Mouse (Mus musculus): ENCODE data around the gene Ccdc17. TPM values are rescaled to one million over a fixed set of nuclear protein-coding genes. Genes with fewer than 3 reads are reported as not detected.

Ccdc17 gene
- polyA plus RNA-seq (2015; fragmentation: Nextera tagmentation; extraction: Ambion mirVana): 4.7 and 4.8 TPM in 2 replicates

DNA sequence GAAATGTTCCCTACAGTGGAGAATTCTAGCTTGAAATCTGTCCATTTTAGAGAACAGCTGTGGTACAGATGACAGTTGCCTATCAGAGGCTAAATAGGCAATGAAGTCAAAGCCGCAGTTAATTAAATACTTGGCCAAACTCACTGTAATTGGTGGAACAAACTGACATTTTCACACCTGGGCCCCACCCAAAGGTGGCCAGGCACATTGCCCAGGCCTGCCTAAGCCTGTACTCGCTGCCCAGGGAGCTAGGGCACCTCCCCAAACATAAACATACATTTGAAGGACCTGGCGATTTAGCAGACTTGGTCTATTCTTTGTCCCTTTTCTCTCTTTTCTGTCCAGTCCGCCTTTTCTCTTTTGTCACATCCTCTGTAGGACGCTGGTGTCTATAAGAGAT, at the start of gene Ccdc17:
Gene Ccdc17, plus strand, starts transcription at position 276 of the 400 bp plus-strand sequence.

DNA sequence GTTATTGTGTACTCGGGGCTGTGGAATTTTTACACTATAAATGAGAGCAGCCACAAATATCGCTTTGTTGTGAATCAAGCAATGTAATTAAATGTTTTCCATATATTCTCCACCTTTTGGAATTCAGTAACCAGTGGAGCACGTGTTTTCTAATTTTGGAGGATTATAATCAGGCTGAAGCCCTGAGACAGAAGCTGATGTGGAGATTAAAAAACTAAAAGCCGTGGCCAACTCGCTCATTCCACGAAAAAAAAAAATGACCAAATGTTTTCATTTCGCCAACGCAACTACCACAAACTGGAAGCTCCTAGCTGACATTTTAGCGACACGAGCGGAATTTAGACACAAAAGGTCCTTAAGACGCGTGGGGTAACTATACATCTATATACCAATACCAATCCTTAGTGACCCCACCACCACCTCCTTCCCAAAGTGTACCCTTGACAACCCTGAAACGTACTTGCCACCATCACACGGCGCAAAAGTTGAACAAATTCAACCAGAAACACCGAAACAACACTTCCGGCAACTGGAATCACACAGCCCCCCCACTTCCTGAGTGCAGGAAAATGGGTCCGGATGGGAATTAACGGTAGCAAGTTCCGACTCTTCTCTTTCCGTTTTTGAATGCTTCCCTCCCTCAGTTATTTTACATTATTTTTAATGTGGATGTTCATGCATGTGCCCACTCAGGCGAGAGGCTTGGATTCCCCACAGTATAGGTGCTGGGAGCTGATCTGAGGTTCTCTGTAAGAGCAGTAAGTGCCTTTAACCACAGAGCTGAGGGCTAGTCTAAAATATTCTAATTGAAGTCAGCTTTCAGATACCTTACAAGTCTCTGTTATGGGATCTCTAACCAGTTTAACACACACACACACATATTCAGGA, 40.8 kb upstream of the Ccdc17 start, which contains the start of gene Tmem69:
Gene Tmem69, minus strand, starts transcription at position 524 of the 888 bp plus-strand sequence.

DNA sequence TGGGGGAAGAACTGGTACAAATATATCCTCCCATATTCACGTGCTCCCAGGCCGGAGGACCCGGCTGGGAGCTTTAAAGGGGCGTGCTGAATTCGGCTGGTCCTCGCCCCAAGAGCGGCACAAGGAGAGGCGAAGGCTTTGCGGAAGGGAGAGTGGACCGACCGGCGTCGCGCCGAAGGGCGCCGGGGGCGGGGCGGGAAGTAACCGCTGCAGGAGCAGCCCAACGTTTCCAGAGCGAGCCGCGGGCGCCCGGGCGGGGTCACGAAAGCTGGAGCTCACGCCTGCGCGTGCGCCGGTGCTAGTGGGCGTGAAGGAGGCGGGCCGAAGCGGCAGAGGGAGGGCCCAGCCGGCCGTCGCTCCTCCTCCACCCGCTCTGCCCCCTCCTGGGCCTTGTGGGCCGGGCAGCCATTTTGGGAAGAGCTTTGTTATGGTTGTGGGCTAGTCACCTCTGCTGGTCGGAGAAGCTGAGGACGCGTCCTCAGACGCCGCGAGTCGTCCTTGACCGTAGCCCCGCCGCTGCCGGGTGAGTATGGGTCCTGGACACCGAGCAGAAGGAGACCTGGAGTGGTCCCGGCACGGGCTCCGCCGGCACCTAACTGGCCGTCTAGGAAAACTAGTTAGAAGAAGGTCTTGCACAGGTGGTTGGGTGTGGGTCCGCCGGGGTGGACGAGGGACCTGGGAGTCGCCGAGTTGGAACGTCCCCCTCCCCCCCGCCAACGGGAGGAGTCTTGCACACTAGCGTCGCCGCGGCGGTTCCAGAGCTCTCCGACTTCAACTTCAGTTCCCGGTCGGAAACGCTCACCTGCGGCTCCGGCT, 38.9 kb upstream of the Ccdc17 start, which contains the start of gene Gpbp1l1:
Gene Gpbp1l1, plus strand, starts transcription at position 353 of the 816 bp plus-strand sequence.

DNA sequence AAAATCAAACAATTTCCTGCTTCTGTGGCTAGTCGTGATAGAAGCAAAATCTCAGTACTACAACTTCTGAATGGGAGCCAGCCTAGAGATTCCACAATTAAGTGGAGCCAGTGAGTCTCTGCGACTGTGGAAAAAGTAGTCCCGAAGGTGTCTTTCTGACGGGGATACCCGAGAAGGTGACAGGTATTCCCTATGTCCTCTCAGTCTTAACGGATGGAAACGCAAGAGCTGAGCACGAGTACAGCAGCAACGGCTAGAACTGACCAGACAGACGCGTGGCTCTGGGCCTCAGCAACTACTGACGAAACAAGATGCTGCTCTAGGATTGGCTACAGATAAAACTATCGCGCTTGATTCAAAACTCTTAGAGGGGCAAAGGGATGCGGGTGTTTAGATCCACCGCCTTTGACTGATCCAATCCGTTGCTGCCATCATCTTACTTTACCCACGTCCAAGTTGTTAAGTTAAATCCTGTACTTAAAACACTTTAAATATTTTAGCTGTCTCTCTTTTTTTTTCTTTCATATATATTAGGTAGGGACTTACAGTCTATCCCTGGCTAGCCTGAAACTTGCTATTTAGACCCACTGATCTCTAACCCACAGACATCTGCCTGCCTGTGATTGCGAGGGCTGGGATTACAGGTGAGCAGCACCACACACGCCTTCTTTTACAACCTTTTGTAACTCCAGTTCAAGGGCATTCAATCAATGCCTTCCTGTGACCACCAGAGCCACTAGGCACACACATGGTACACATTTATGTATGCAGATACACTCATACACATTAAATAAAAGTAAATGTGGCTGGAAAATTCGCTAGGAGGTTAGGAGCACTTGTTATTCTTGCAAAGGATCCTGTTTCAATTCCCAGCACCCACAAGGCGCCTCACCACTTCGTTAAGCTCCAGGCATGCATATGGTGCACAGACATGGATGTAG, 31.5 kb downstream of the Ccdc17 start, which contains the start of gene Nasp:
Gene Nasp, minus strand, starts transcription at position 220 of the 941 bp plus-strand sequence.

Other genes starting within 250 kb of the Ccdc17 start
- gene Mast2, start 132.5 kb upstream of the Ccdc17 start, polyA plus RNA-seq (2015; fragmentation: Nextera tagmentation; extraction: Ambion mirVana): 9.2 and 9.4 TPM in 2 replicates
- 8.6 and 10.6 TPM in 2 replicates for gene Ipp, start 89.1 kb upstream of the Ccdc17 start, polyA plus RNA-seq (2015; fragmentation: Nextera tagmentation; extraction: Ambion mirVana)
- 12.2 and 12.9 TPM in 2 replicates for gene Tmem69, start 40.7 kb upstream of the Ccdc17 start, polyA plus RNA-seq (2015; fragmentation: Nextera tagmentation; extraction: Ambion mirVana)
- 17.5 and 18.3 TPM in 2 replicates for gene Gpbp1l1, start 39.0 kb upstream of the Ccdc17 start, polyA plus RNA-seq (2015; fragmentation: Nextera tagmentation; extraction: Ambion mirVana)
- gene Nasp, start 31.3 kb downstream of the Ccdc17 start, polyA plus RNA-seq (2015; fragmentation: Nextera tagmentation; extraction: Ambion mirVana): 26.8 and 34.0 TPM in 2 replicates
- gene Akr1a1, start 55.0 kb downstream of the Ccdc17 start, polyA plus RNA-seq (2015; fragmentation: Nextera tagmentation; extraction: Ambion mirVana): 615 and 631 TPM in 2 replicates
- gene Prdx1, start 88.9 kb downstream of the Ccdc17 start, polyA plus RNA-seq (2015; fragmentation: Nextera tagmentation; extraction: Ambion mirVana): 1,084 and 1,167 TPM in 2 replicates
- gene Mmachc, start 111.8 kb downstream of the Ccdc17 start, polyA plus RNA-seq (2015; fragmentation: Nextera tagmentation; extraction: Ambion mirVana): 15.6 and 15.8 TPM in 2 replicates
- 14.2 and 16.2 TPM in 2 replicates for gene Ccdc163, start 111.9 kb downstream of the Ccdc17 start, polyA plus RNA-seq (2015; fragmentation: Nextera tagmentation; extraction: Ambion mirVana)
- gene Tesk2, start 124.3 kb downstream of the Ccdc17 start, polyA plus RNA-seq (2015; fragmentation: Nextera tagmentation; extraction: Ambion mirVana): 3.3 and 3.7 TPM in 2 replicates
- 20.1 and 21.0 TPM in 2 replicates for gene Toe1, start 211.0 kb downstream of the Ccdc17 start, polyA plus RNA-seq (2015; fragmentation: Nextera tagmentation; extraction: Ambion mirVana)
- gene Mutyh, start 211.1 kb downstream of the Ccdc17 start, polyA plus RNA-seq (2015; fragmentation: Nextera tagmentation; extraction: Ambion mirVana): 4.0 and 4.3 TPM in 2 replicates
- gene Hpdl, start 225.1 kb downstream of the Ccdc17 start, polyA plus RNA-seq (2015; fragmentation: Nextera tagmentation; extraction: Ambion mirVana): 0.37 and 0.42 TPM in 2 replicates

All from urinary bladder, postnatal 0 days (tissue).